Mouse (Mus musculus) thymus, adult 2 months (tissue): ENCODE data around the gene Cyp4f14.

Experiments
- CTCF ChIP-seq: fragments of 200-500 bp; IDR thresholded peaks from 2 replicates; pipeline ENCODE4 v1.5.1; 2012; ENCODE audit warnings: mild to moderate bottlenecking, control low read depth, low read length, moderate library complexity, borderline replicate concordance; ENCODE audit not compliant: control insufficient read depth, poor library complexity, insufficient read depth; ENCODE audit errors: extremely low read depth
- POLR2A ChIP-seq: fragments of 200-500 bp; IDR thresholded peaks from 2 replicates; pipeline ENCODE4 v1.6.1; 2012; ENCODE audit warnings: mild to moderate bottlenecking, low read length, control low read depth, moderate library complexity; ENCODE audit not compliant: control insufficient read depth, poor library complexity, insufficient read depth; ENCODE audit errors: extremely low read depth

DNA sequence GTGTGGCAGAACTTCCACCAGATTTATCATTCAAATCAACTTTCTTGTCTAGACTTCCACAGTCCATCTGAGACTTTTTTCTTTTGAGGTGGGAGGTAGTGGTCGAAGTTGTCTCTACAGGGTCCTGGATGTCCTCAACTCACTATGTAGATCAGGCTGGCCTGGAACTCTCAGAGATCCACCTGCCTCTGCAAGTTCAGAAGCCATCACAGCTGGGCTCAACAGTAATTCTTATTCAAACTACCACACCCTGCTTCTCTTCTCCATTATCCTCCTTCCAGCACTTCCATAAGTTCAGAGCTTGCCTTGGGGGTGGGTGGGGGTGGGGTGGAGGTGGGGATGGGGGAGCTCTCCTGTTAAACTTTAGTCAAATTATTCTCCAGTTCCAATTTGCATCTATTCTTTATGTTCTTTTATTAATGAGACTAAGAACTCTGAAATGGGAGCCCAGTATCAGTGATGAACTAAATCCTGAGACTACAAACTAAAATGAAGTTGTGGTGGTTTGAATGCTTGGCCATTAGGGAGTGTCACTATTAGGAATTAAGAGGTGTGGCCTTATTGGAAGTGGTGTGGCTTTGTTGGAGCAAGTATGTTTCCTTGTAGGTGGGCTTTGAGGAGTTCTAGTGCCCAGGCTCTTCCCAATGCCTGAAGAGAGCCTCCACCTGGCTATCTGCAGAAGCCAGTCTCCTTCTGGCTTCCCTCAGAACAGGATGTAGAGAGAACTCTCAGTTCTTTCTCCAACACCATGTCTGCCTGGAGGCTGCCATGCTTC lies 15.2 kb downstream of the Cyp4f14 start:
- no peak for TF ChIP-seq POLR2A
- TF ChIP-seq CTCF = no peak
